Mouse (Mus musculus) T-helper 1 cell (primary cell): ENCODE results near the gene Bco2.

ENCODE experiments used
- in situ Hi-C: fragments of 300-600 bp; cut with MboI, MseI; formaldehyde crosslinking; loops from one replicate; pipeline ENCODE4 v1.15.1; 2025; ENCODE audit warnings: high pct_unique_total_duplicates

Gene Bco2

GRCm38 (mm10) chr9:50555094-50555446 is at the start of gene Bco2:
Bco2 (minus strand) TSS chr9:50555181.
- in situ Hi-C loops: no loop called here

- in situ Hi-C loops: loop anchor here (25.0 kb wide), 1 partner anchor 1542 kb away; the partner anchor contains the start of gene Zw10
Observed at GRCm38 (mm10) chr9:50604338-50604737, 49.4 kb upstream of the Bco2 start.

- in situ Hi-C loops: loop anchor here (25.0 kb wide), 1 partner anchor 1542 kb away; the partner anchor contains the start of gene Zw10
Observed at GRCm38 (mm10) chr9:50603998-50604324, 49.0 kb upstream of the Bco2 start.

- in situ Hi-C loops: loop anchor here (25.0 kb wide), 1 partner anchor 1541 kb away; the partner anchor contains the start of gene Zw10
Observed at GRCm38 (mm10) chr9:50603189-50603997, 48.4 kb upstream of the Bco2 start, which contains the start of the genes Sdhd and Timm8b. Sdhd (minus strand) TSS chr9:50603812. Timm8b (plus strand) TSS chr9:50603910.

GRCm38 (mm10) chr9:50602055-50602845 is 47.3 kb upstream of the Bco2 start:
- in situ Hi-C loops: loop anchor here (25.0 kb wide), 1 partner anchor 1540 kb away; the partner anchor contains the start of gene Zw10

GRCm38 (mm10) chr9:50601536-50601935 is 46.6 kb upstream of the Bco2 start:
- in situ Hi-C loops: loop anchor here (25.0 kb wide), 1 partner anchor 1539 kb away; the partner anchor contains the start of gene Zw10

- in situ Hi-C loops: no loop called here
Observed at GRCm38 (mm10) chr9:50596973-50597372, 42.0 kb upstream of the Bco2 start.

GRCm38 (mm10) chr9:50594794-50595417 is 39.9 kb upstream of the Bco2 start:
- in situ Hi-C loops: loop anchor here (5.0 kb wide), 1 partner anchor 68 kb away; the partner anchor contains the start of gene Pts

GRCm38 (mm10) chr9:50593544-50593943 is 38.6 kb upstream of the Bco2 start:
- in situ Hi-C loops: loop anchor here (5.0 kb wide), 1 partner anchor 66 kb away; the partner anchor contains the start of gene Pts

GRCm38 (mm10) chr9:50592955-50593354 is 38.0 kb upstream of the Bco2 start:
- in situ Hi-C loops: loop anchor here (5.0 kb wide), 1 partner anchor 66 kb away; the partner anchor contains the start of gene Pts

- in situ Hi-C loops: loop anchor here (5.0 kb wide), 1 partner anchor 64 kb away; the partner anchor contains the start of gene Pts
Observed at GRCm38 (mm10) chr9:50590856-50591518, 36.0 kb upstream of the Bco2 start.

GRCm38 (mm10) chr9:50586955-50587354 is 32.0 kb upstream of the Bco2 start:
- in situ Hi-C loops: no loop called here

GRCm38 (mm10) chr9:50585145-50585818 is 30.3 kb upstream of the Bco2 start:
- in situ Hi-C loops: no loop called here

- in situ Hi-C loops: no loop called here
Observed at GRCm38 (mm10) chr9:50580370-50580769, 25.4 kb upstream of the Bco2 start.

- in situ Hi-C loops: no loop called here
Observed at GRCm38 (mm10) chr9:50569599-50570525, 14.9 kb upstream of the Bco2 start.

GRCm38 (mm10) chr9:50567881-50568280 is 12.9 kb upstream of the Bco2 start:
- in situ Hi-C loops: no loop called here

GRCm38 (mm10) chr9:50567372-50567771 is 12.4 kb upstream of the Bco2 start:
- in situ Hi-C loops: no loop called here

- in situ Hi-C loops: no loop called here
Observed at GRCm38 (mm10) chr9:50565940-50566339, 11.0 kb upstream of the Bco2 start.

- in situ Hi-C loops: no loop called here
Observed at GRCm38 (mm10) chr9:50565173-50565572, 10.2 kb upstream of the Bco2 start.
